Mouse (Mus musculus): ENCODE data around the gene Mre11a. TPM values are rescaled to one million over a fixed set of nuclear protein-coding genes. Genes with fewer than 3 reads are reported as not detected.

The Mre11a gene
- 10 to 100 TPM; 13.4 to 16.1 TPM for total RNA-seq (2021)

DNA sequence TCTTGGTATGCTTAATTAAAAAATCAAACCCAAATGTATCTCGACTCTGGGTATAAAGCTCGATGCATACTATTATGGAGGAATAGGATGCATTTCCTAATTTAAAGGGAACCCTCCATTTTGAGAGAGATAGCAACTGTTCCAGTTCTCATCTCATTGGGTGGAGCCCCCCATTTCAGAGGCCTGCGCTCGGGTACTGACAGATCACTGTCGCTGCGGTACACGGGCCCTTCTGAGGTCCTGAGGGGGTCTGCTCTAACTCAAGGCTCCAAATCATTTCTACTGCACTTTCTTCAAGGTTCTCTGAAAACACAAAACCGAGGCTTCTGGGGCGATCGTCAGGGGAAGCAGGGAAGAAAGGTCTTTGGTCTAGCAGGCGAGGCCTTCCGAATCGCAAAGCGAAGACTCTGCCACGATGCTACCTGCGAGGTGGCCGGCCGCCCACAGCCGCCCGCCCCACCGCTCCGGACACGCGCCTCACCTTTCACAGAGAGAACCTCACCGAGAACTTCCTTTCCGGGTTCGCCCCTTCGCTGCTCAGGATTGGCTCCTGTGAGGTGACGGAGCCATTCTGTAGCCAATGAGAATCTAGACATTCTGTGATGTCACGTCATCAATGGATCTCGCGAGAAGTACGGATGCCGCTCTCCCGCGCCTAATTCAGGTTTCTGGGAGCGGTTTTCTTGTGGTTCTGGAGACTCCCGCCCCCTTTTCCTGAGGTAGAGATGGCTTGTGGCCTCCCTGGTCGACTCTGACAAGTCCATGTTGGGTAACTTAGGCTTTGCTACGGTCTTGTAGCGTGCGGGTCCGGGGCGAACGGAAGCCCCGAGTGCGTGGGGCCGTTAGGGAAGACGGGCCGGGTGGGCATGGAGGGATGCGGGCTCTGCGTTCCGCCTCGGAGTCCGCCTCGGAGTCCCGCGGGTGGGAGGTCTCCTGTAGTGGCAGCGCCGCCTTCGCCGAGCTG is at the start of gene Mre11a, which contains the start of gene Ankrd49:
Gene Mre11a (plus strand): TSS at position 616 of the 964 bp plus-strand sequence.
Gene Ankrd49 (minus strand): TSS at position 818 of the 964 bp plus-strand sequence.
- intact Hi-C loops (cut with DNase I) = no loop called here
- peak; percentile 96 for DNase-seq

DNA sequence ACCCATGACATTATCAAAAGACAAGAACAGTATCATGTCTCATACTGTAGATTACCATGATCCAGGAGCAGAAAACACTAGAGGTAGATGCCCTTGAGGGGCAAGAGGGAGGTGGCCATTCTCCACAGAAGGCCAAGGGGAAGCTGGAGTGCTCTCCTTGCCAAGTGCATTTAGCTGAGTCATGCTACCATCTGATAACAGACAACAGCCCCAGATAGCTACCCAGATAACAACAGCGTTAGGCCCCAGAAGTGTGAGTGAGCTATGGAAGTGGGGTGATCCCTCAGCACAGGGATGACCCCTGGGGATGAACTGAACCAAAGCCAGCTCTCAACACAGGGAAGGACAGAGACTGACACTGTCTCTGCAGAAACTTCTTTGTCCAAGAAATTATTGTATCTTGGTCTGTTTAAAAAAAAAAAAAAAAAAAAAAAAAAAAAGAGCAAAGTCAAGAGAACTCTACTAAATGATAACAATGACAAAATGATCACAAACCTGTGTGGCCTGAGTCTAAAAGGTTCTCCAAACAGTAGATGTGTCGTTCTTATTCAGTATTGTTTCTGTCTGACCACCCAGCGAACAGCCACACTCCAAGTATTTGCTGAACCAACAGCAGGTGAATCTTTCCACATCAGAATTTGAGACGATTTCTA is 44.8 kb upstream of the Mre11a start:
- intact Hi-C loops (cut with DNase I) = no loop called here

DNA sequence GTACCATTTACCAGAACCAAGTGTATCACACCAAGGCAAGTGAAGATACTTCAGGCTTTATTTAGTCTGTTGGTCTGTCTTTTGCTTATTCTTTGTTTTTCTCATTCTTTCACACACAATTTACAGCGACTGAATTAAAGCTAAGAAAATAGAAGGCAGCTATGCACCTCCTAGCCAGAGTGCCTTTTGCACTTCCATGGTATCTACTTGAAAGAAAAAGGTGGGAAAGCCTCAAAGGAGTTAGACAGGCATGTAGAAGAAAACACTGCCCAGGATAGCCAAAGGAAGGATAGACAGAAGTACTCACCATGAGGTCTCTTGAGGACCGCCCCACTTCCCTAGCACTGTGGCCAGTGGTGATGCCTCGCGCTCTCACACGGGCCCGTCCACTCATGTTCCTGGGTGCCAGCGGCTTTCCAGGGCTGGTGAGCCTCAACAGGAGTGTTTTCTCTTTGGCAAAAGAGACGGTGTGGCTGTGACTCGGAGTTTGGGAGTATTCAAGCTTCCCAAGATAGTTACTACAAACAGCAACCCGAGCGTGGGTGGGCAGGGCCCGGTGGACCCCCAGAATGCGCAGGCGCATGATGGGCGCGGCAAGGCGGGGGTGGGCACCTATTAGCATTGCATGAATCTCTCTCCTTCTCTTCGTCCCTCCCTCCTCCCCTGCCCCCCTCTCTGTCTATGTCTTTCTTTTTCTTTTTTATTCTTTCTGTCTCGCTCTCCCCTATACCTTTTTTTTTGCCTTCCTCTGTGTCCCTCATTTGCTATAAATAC is 44.1 kb upstream of the Mre11a start, which contains the start of gene Piwil4:
Gene Piwil4 (minus strand): TSS at position 583 of the 774 bp plus-strand sequence.
- DNase-seq = no peak
- intact Hi-C loops (cut with DNase I) = no loop called here

More for the DNA sequence above, 44.8 kb upstream of the Mre11a start:
- no peak for DNase-seq

DNA sequence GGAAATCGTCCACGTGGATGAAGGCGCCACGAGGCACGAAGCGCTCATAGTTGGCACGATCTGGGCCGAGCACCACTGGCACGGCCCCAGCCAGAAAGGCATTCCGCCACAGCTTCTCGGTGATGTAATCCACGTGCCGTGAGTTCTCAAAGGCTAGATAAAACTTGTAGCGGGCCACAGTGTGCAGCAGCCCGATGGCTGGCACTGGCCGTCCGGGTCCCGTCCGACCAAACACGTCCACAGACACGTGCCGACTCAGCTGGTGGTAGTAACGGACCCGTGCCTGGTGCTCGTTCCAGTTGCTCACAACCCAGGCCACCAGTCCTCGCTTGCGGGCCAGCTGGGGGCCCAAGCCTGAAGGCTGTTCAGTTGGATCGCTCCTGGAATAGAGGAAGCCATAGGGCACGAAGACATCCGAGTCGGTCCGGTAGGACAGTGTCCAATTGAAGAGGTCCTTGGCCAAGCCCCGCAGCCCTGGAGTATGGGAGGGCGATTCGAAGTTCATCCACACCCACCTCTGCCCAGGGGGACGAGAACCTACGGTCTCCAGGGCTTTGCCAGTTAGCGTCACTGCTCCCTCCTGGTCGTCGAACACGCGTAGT is 33.5 kb upstream of the Mre11a start:
- DNase-seq = peak; percentile 4 to 32
- intact Hi-C loops (cut with DNase I) = no loop called here

DNA sequence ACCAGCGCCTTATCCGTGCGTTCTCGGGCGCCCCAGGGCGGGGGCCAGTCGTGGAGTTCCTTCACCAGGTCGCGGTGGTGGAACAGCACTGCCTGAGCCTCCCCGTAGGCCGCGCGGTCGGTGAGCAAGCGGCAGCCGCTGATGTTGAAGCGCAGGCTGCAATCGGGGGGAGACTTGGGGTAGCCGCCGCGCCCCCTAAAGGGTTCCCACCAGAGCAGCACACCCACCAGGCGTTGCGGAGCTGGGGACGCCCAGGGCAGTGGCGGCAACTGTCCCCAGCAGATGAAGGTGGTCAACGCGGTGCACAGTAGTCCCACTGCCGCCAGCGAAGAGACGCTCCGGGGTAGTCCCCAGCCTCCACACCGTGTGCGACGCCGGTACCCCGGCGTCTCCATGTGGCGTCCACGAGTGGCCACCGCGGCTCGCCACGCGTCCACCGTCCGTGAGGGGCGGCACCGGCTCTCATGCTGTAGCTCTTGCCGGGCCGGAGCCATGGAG is 32.9 kb upstream of the Mre11a start:
- DNase-seq = peak in 1 of 2 experiments; percentile 19
- intact Hi-C loops (cut with DNase I) = no loop called here

DNA sequence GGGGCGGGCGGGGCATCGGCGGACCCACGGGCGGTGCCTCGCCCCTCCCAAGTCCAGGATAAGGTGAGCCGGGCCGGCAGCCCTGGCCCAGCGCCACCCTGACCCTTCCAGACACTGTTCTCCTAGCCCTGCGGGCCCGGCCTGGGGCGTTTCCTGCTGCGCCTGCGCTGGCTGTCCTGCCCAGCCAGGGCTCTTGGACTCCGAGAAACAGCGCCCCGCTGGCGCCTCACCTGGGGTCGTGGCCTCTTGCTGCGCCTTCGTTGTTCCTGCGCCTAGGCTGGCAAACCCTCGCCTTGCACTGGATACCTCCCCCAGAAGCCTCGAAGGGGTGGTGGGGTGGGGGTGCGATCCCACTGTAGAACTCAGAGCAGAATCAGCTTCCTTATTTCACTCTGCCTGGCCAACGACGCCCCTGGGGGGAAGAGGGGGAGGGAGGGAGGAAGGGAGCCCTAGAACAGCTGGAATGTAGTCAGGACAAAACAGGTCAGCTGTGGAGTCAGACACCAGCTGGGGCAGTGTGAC is 32.4 kb upstream of the Mre11a start, which contains the start of gene Fut4:
Gene Fut4 (minus strand): TSS at position 393 of the 522 bp plus-strand sequence.
- DNase-seq = peak; percentile 67 to 69
- intact Hi-C loops (cut with DNase I) = no loop called here

DNA sequence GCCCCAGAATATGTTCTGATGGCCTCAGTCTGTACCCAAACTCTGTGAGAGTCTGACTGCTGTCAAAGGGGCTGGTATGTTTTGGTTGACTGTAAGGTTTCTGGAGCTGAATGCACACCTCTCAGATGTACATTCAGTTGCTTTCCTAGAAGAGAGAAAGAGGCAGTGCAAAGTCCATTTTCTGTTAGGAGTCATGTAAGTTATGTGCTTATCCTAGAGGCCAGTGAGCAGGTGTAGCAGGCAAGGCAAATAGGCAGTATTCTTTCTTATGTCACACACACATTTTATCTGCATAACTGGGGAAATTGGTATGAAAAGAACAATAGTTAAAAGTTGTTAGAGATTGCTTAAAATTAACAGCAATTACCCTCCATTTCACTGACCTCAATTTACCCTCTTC is 30.5 kb upstream of the Mre11a start:
- intact Hi-C loops (cut with DNase I) = no loop called here
- DNase-seq = no peak

DNA sequence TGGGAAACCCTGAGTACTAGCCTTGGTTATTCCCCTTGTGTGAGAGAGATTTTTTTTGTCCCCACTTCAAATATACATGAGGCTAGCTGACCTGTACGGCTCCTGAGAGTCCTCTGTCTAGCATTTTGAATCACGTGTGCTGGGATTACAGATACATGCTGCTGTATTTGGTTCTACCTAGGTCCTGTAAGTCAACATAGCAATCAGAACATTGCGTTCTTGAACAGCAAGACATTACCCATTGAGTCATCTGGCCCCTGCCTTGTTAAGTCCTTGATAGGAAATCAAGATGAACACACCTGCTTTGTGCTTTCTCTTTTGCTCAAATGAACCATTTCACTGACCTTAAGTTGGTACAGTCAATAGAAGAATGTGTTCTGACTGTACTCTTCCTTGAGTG is 30.0 kb upstream of the Mre11a start:
- no peak for DNase-seq
- intact Hi-C loops (cut with DNase I) = no loop called here

DNA sequence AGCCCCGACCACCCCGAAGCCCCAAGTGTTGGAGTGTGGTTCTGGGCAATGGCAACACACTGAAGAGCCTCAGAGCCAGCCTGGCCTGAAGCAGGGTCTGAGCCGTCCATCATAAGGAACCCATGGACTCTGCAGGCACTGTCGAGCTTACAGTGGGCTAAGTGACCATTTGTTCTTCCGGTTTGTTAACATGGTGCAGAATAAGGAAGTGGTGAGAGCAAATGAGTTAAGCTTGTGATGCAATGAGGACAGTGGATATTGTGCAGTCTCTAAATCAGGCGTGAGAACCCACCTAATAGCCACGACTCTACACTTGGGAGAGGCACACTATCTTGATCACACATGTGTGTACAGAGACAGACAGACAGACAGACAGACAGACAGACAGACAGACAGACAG is 25.9 kb upstream of the Mre11a start:
- DNase-seq = no peak
- intact Hi-C loops (cut with DNase I) = no loop called here

DNA sequence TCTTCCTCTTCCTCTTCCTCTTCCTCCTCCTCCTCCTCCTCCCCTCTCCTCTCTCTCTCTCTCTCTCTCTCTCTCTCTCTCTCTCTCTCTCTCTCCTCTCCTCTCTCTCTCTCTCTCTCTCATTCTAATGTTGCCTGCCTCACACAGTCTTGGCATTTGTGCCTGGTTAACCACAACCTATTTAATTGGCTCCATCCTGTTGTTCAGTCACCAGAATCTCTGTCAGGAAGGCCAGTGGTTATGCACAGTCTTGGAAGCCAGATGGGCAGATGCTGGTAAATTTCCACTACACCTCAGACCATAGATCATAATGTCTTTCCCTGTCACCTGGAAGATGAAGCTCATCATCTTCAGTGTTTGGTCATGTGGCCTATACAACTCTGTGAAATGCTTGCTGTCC is 25.2 kb upstream of the Mre11a start:
- DNase-seq = no peak
- intact Hi-C loops (cut with DNase I) = no loop called here

DNA sequence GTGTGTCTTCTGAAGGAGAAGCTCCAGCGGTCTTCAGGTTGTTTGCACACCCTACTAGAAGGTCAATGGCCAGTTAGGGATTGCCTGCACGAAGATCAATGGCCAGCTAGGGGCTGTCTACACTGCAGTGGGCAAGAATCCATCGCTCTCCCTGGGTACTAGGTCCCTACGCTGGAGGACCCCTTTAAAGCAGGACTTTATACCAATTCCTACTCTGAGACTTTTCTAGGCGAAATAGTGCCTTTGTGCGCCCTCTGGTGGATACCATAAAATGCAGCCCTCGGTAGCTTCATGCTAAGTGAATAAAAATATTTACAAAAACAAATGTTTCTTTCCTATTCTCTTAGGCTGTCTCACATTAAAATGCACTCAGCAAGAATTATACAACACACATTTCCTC is 19.7 kb upstream of the Mre11a start:
- DNase-seq = peak; percentile 36 to 65
- intact Hi-C loops (cut with DNase I) = loop anchor here (2.0 kb wide), 1 partner anchor 252 kb away; no protein-coding TSS in a partner anchor

DNA sequence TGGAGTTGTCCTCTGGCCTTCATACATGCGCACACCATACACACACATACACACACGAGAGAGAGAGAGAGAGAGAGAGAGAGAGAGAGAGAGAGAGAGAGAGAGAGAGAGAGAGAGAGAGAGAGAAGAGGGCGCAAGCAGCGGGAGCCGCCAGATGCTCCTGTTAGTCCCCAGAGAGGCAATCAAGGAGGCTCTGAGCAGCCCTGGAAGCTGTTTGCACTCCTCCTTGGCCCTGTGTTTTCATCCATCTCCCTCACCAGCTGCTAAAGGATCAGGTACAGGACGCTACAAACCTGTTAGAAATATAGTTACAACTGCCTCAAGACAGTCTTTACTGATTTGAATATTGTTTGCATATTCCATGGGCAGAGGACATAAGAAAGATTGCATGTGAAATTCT is 14.6 kb upstream of the Mre11a start:
- intact Hi-C loops (cut with DNase I) = no loop called here
- DNase-seq = no peak

DNA sequence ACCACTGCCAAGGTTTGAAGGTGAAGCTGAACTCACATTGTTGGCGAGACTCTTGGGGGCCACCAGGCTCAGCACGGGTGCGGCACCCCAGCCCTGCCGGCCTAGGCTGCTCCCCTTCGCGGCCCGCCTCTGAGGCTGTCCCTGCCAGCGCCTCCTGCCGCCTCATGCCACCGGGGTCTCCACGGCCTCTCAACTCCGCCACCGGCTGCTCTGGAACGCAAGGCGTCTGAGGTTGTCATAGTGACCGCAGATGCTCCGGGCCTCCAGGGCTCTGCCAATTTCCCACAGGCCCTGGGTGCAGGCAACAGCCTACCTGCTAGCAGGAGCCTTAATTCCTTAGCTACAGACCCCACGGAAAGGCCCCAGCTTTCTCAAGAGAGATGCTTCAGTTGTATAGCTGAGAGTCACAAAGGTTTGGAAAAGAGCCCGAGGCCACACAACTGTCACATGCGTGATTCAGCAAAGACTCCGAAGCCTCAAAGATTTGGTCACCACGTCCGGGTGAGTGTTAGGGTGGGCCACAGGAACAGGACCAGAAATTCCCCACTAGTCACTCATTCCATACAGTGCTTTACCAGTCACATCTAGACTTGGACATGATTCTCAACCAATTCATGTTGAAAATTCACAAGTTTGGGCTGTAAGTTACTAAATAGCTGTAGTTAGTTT is 13.5 kb upstream of the Mre11a start, which contains the start of gene 1700012B09Rik:
Gene 1700012B09Rik (minus strand): TSS at position 228 of the 669 bp plus-strand sequence.
- no peak for DNase-seq
- intact Hi-C loops (cut with DNase I) = no loop called here

DNA sequence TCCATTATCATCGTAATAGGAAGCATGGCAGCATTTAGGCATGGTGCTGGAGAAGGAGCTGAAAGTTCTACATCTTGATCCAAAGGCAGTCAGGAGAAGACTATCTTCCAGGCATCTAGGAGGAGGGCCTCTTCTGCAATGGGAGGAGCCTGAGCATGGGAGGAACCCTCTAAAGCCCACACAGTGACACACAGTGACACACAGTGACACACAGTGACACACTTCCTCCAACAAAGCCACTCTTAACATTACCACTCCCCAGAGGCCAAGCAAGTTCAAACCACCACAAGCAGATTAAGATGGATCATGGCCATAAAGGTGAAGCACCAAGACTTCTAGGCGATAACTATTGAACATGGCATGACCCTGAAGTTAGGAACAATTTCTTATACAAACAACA is 12.4 kb upstream of the Mre11a start:
- intact Hi-C loops (cut with DNase I) = loop anchor here (2.0 kb wide), 1 partner anchor 243 kb away; no protein-coding TSS in a partner anchor
- DNase-seq = no peak

DNA sequence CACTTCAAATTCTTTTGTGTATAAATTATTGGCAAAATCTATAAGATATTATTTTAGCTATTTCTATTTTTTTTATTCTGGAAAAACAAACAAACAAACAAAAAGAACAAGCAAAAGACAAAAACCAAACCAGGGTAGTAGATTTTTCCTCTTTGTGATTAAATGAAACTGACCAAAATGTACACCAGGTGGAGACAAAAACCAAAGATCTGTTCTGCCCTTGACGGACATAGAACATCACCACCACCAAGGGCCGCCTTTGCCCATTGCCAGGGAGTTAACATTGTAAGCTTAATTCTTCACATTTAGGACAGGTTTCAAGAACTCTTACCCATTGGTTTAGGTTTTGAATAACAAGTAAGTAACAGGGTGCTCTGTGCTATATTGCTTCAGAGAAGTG is 10.6 kb upstream of the Mre11a start:
- intact Hi-C loops (cut with DNase I) = loop anchor here (2.0 kb wide), 1 partner anchor 241 kb away; no protein-coding TSS in a partner anchor
- no peak for DNase-seq

DNA sequence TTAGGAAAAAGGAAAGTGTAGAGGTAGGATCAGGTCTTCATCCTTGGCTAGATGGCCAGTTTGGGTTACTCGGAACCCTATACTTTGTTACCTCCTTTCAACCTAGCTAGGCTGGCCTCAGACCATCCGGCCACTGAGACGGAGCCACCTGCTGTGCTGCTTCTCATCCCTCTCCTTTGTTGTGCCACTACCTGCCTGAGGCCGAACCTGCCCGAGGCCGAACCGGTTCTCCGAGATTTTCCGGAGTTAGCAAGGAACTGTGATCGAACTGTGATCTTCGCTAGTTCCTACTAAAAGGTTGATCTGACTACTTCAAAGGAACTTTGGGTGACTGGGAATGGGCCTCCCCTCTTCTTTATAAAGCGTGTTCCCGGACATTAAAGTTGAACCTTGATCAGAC is 6.1 kb upstream of the Mre11a start:
- intact Hi-C loops (cut with DNase I) = no loop called here

DNA sequence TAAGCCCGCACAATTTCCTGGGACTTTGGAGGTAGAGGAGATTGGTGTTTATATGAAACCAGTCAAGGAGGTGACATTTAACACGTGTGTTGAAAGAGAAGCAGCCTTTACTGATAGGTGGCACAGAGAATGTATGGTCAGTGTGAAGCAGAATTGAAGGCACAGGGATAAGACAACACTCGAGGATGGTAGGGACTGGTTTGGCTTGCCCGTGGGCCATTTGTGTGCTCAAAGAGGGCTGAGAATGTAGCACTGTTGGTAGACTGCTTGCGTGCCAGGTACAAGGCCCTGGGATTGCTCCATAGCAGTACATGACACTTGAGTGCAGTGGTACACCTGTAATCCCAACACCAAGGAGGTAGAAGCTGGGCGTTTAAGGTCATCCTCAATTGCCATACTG is 2.9 kb downstream of the Mre11a start:
- intact Hi-C loops (cut with DNase I) = no loop called here
- no peak for DNase-seq

More for the DNA sequence above, 6.1 kb upstream of the Mre11a start:
- no peak for DNase-seq

DNA sequence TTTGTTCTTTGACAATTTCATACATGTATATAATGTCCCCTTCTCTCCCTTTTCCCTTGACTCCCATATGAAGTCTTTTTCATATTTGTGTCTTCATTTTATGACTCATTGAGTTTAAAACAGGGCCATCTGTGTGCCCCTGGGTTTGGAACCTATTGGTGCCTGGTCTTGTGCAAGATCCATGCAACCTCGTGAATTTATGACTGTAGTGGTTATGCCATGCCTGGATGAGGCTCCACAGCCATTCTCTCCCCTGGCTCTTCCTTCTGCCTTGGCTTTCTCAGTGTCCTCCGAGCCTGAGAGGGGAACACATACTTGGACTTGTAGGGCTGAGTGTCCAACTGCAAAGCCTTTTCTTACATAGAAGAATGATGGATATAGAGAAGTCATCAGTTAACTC is 21.3 kb downstream of the Mre11a start:
- intact Hi-C loops (cut with DNase I) = no loop called here
- DNase-seq = no peak

DNA sequence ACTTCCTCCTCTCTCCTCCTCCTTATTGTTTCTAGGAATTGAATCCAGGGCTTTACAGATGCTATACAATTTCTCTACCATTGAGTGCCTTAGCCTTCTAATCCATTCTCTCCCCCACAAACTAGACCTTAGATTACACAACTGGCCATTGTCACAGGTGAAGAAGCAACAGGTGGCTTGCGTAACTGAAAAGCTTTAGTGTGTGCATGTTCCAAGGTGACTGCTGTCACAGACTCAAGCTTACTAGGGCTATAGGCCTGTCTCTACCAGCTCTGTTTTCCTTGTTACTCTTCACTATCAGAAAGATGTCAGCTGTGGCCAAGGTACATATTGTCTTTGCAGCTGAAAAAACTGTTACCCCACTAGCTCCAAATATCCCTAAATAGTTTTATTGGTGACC is 22.3 kb downstream of the Mre11a start:
- intact Hi-C loops (cut with DNase I) = no loop called here
- DNase-seq = no peak

All from heart, postnatal 10 days (tissue).